Mouse (Mus musculus) left cerebral cortex, postnatal 14 days (tissue): ENCODE measurements around the gene Dlg3. TPM values are rescaled to one million over a fixed set of nuclear protein-coding genes. Genes with fewer than 3 reads are reported as not detected.

Experiments
- DNase-seq, 2 experiments: peaks; one replicate each; pipeline ENCODE4 v3.0.0; 2021 to 2022; ENCODE audit warnings: low spot score in 2 of 2, mixed read lengths in 1 of 2
- intact Hi-C: fragments of 180-260 bp; cut with DNase I; formaldehyde crosslinking; loops from one replicate; pipeline ENCODE4 v1.15.1; 2025
- long read RNA-seq, 2 experiments: library from polyadenylated mRNA; stranded (forward); transcript quantifications; one replicate each; pipeline ENCODE4 v2.0.0; 2021
- total RNA-seq, 2 experiments: library from RNA; stranded (reverse); gene quantifications; 2 replicates each; pipeline ENCODE4 v1.2.3; 2021

Dlg3 gene
- total RNA-seq = 100 to 1,000 TPM; 153 to 158 TPM
- long read RNA-seq, experiment 1, full-length matches to known transcripts = 72 of 136 reads
- long read RNA-seq, experiment 1, partial matches to known transcripts = 45 of 136 reads
- long read RNA-seq, experiment 1, other reads (novel, unspliced or antisense) = 19 of 136 reads
- long read RNA-seq, experiment 2, full-length matches to known transcripts = 47 of 115 reads
- long read RNA-seq, experiment 2, partial matches to known transcripts = 37 of 115 reads
- long read RNA-seq, experiment 2, other reads (novel, unspliced or antisense) = 31 of 115 reads

GRCm38 (mm10) chrX:100767181-100767884, at the start of gene Dlg3:
Gene Dlg3, plus strand, starts transcription at chrX:100767722.
- intact Hi-C loops = no loop called here
- peak; percentile 75 to 76 for DNase-seq

GRCm38 (mm10) chrX:100728947-100729346, 38.6 kb upstream of the Dlg3 start:
- peak in 1 of 2 experiments; percentile 10 for DNase-seq
- intact Hi-C loops = no loop called here

GRCm38 (mm10) chrX:100729665-100730188, 37.8 kb upstream of the Dlg3 start, which contains the start of gene Gdpd2:
Gene Gdpd2, plus strand, starts transcription at chrX:100729873.
- peak; percentile 5 to 25 for DNase-seq
- intact Hi-C loops = loop anchor here (10.0 kb wide), 1 partner anchor 105 kb away; the partner anchor contains the start of genes Kif4 and Pdzd11

- intact Hi-C loops = loop anchor here (10.0 kb wide), 1 partner anchor 105 kb away; the partner anchor contains the start of genes Kif4 and Pdzd11
Observed at GRCm38 (mm10) chrX:100730266-100730665, 37.3 kb upstream of the Dlg3 start.

GRCm38 (mm10) chrX:100734359-100734758, 33.2 kb upstream of the Dlg3 start:
- intact Hi-C loops = loop anchor here (10.0 kb wide), 1 partner anchor 110 kb away; the partner anchor contains the start of genes Kif4 and Pdzd11

More at GRCm38 (mm10) chrX:100730266-100730665, 37.3 kb upstream of the Dlg3 start:
- DNase-seq = no peak

GRCm38 (mm10) chrX:100738918-100739317, 28.6 kb upstream of the Dlg3 start:
- peak; percentile 72 to 74 for DNase-seq
- intact Hi-C loops = loop anchor here (10.0 kb wide), 1 partner anchor 114 kb away; the partner anchor contains the start of genes Kif4 and Pdzd11

More at GRCm38 (mm10) chrX:100734359-100734758, 33.2 kb upstream of the Dlg3 start:
- no peak for DNase-seq

- intact Hi-C loops = loop anchor here (10.0 kb wide), 1 partner anchor 115 kb away; the partner anchor contains the start of genes Kif4 and Pdzd11
- peak in 1 of 2 experiments; percentile 19 for DNase-seq
Observed at GRCm38 (mm10) chrX:100739443-100739842, 28.1 kb upstream of the Dlg3 start.

- intact Hi-C loops = no loop called here
Observed at GRCm38 (mm10) chrX:100740785-100741184, 26.7 kb upstream of the Dlg3 start.

GRCm38 (mm10) chrX:100741940-100742339, 25.6 kb upstream of the Dlg3 start:
- intact Hi-C loops = no loop called here
- peak; percentile 85 to 89 for DNase-seq

More at GRCm38 (mm10) chrX:100740785-100741184, 26.7 kb upstream of the Dlg3 start:
- peak; percentile 17 to 20 for DNase-seq

- no peak for DNase-seq
- intact Hi-C loops = no loop called here
Observed at GRCm38 (mm10) chrX:100765855-100766254, 1.7 kb upstream of the Dlg3 start.

GRCm38 (mm10) chrX:100767885-100768626, 534 bp downstream of the Dlg3 start:
- DNase-seq = no peak
- intact Hi-C loops = no loop called here

GRCm38 (mm10) chrX:100769281-100769680, 1.8 kb downstream of the Dlg3 start:
- intact Hi-C loops = no loop called here
- DNase-seq = no peak

GRCm38 (mm10) chrX:100774341-100774811, 6.9 kb downstream of the Dlg3 start:
- peak; percentile 25 to 28 for DNase-seq
- intact Hi-C loops = loop anchor here (10.0 kb wide), 1 partner anchor 170 kb away; no protein-coding TSS in a partner anchor

GRCm38 (mm10) chrX:100775405-100775804, 7.9 kb downstream of the Dlg3 start:
- intact Hi-C loops = loop anchor here (10.0 kb wide), 1 partner anchor 169 kb away; no protein-coding TSS in a partner anchor
- no peak for DNase-seq

GRCm38 (mm10) chrX:100776494-100776893, 9.0 kb downstream of the Dlg3 start:
- DNase-seq = peak; percentile 65 to 66
- intact Hi-C loops = loop anchor here (10.0 kb wide), 1 partner anchor 168 kb away; no protein-coding TSS in a partner anchor

GRCm38 (mm10) chrX:100776985-100777654, 9.6 kb downstream of the Dlg3 start:
- intact Hi-C loops = loop anchor here (10.0 kb wide), 1 partner anchor 168 kb away; no protein-coding TSS in a partner anchor
- no peak for DNase-seq

- intact Hi-C loops = loop anchor here (10.0 kb wide), 1 partner anchor 167 kb away; no protein-coding TSS in a partner anchor
- no peak for DNase-seq
Observed at GRCm38 (mm10) chrX:100777655-100778234, 10.2 kb downstream of the Dlg3 start.

GRCm38 (mm10) chrX:100778397-100778796, 10.9 kb downstream of the Dlg3 start:
- intact Hi-C loops = loop anchor here (10.0 kb wide), 1 partner anchor 166 kb away; no protein-coding TSS in a partner anchor
- DNase-seq = no peak
